In genomic region chr13:44320311-44320710, GRCm38 (mm10) we compare ENCODE assay signal across 14 mouse cellular contexts.
DNase-seq lines count a peak whose midpoint lies in the region; ATAC-seq lines count a peak whose summit lies in the region.
"Had no signal": no experiment of that assay in that cellular context is flagged by ENCODE, and none has a peak within 500 bp of the region (broad histone marks: within the 10 kb centered on the region; RNA-seq: fewer than 3 reads in every experiment).

No protein-coding gene starts in this region.

- ATAC-seq in CD4-positive, CD25-positive, alpha-beta regulatory T cell, adult 4 months = no peak
- ATAC-seq: forebrain, embryonic 14.5 days; forebrain, embryonic 16.5 days; Patski had no signal

- peak; percentile 26 for DNase-seq in CD4-positive, CD25-positive, alpha-beta regulatory T cell, adult 2 months (ENCODE audit: low read depth, low spot score)
- DNase-seq in CD4-positive helper T cell, adult 2 months (ENCODE audit: low read depth, low spot score) = peak; percentile 51
- peak; percentile 59 for DNase-seq in induced T-regulatory cell, adult 2 months (ENCODE audit: low read depth)
- DNase-seq in heart, adult 11 months = no peak
- DNase-seq: cerebellum, adult 11-12 months; cerebellum, adult 2 months; cerebellum, adult 9-10 months; cerebellum, postnatal 10 days; cerebellum, postnatal 25 days; embryo, embryonic 11 days had no signal
